Mouse (Mus musculus) neural tube, embryonic 15.5 days (tissue): ENCODE measurements at regions not wholly inside any gene's neighbourhood (a gene's known extent, or its start where the extent isn't known, plus 50 kb on each side); places are given as distances from the start of the nearest gene placed in this dataset.
A peak's percentile ranks its signal among the peaks of the same experiment; 100 is the strongest.

ENCODE experiments used
- ATAC-seq: fragments of 200-750 bp; cut with Nextera tagmentation; 2 replicates; pipeline ENCODE4 v1.8.0; 2017; ENCODE audit warnings: mild to moderate bottlenecking, moderate TSS enrichment, moderate library complexity; ENCODE audit not compliant: low FRiP score
- H3K27ac ChIP-seq: fragments of 300-500 bp; sonication (generic); replicated peaks from 2 replicates; pipeline ENCODE4 v1.5.1; 2015; ENCODE audit warnings: mild to moderate bottlenecking, inconsistent platforms
- H3K27me3 ChIP-seq: fragments of 300-500 bp; sonication (generic); replicated peaks from 2 replicates; pipeline ENCODE4 v1.6.1; 2015; ENCODE audit warnings: inconsistent platforms
- H3K36me3 ChIP-seq: fragments of 300-500 bp; sonication (generic); 2 replicates; pipeline ENCODE4 v1.6.1; 2015; ENCODE audit warnings: inconsistent platforms
- H3K4me1 ChIP-seq: fragments of 300-500 bp; sonication (generic); 2 replicates; pipeline ENCODE4 v1.6.1; 2015; ENCODE audit warnings: inconsistent platforms
- H3K4me2 ChIP-seq: fragments of 300-500 bp; sonication (generic); 2 replicates; pipeline ENCODE4 v1.6.1; 2015; ENCODE audit warnings: inconsistent platforms, mild to moderate bottlenecking, moderate library complexity
- H3K4me3 ChIP-seq: fragments of 300-500 bp; sonication (generic); replicated peaks from 2 replicates; pipeline ENCODE4 v1.5.1; 2015; ENCODE audit warnings: mild to moderate bottlenecking, inconsistent platforms
- H3K9ac ChIP-seq: fragments of 300-500 bp; sonication (generic); replicated peaks from 2 replicates; pipeline ENCODE4 v1.6.1; 2015; ENCODE audit warnings: mild to moderate bottlenecking, inconsistent platforms
- H3K9me3 ChIP-seq: fragments of 300-500 bp; sonication (generic); replicated peaks from 2 replicates; pipeline ENCODE4 v1.6.1; 2016; ENCODE audit warnings: inconsistent platforms
- WGBS: fragments of 180-500 bp; shearing (Covaris S2); methylation state at CpG from one replicate; pipeline ENCODE4 v1.1.7; 2015; ENCODE audit warnings: mixed read lengths; 5-methylcytosine and 5-hydroxymethylcytosine counted together

DNA sequence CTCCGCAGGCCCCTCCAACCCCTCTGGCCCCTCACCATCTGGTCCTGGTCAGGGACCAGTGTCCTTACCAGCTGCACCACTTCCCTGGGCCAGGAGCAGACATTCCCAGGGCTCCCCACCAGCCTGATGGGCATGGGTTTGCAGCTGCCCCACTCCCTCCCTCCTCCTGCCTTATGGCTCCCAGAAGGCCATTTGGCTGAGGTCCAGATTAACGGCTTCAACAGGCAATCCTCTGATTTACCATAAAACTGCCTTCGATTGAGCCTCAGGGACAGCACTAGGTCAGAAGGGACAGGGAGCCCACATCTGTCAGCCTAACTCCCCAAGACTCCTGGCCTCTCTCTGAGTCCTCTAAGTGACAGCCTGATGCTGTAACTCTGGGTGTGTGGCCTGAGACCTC lies 221.9 kb upstream of the Sulf2 start:
- H3K27me3 ChIP-seq = peaks cover 5% of the 10 kb centered on the region; the same call in 1 of the 2 replicates
- no peak overlapping the region for H3K27ac ChIP-seq
- H3K9ac ChIP-seq = no peak overlapping the region
- no peak for ATAC-seq
- H3K9me3 ChIP-seq = no peaks in the 10 kb centered on the region
- no peak overlapping the region for H3K4me2 ChIP-seq
- no peak overlapping the region for H3K4me3 ChIP-seq
- H3K36me3 ChIP-seq = no peaks in the 10 kb centered on the region
- WGBS = 7% methylated on average over 3 of the region's 3 CpGs
- peaks cover 22% of the 10 kb centered on the region for H3K4me1 ChIP-seq

- H3K4me1 ChIP-seq = peaks cover 22% of the 10 kb centered on the region
- H3K36me3 ChIP-seq = no peaks in the 10 kb centered on the region
- no peak overlapping the region for H3K4me3 ChIP-seq
- H3K27me3 ChIP-seq = 0 out of 2 replicates have a peak, but pooled peaks cover 1% of the 10 kb centered on the region
- no peak overlapping the region for H3K27ac ChIP-seq
- ATAC-seq = no peak
- no peak overlapping the region for H3K9ac ChIP-seq
- H3K4me2 ChIP-seq = no peak overlapping the region
- 92% methylated on average over 12 of the region's 12 CpGs for WGBS
- no peaks in the 10 kb centered on the region for H3K9me3 ChIP-seq
Measured at GRCm38 (mm10) chr2:166375639-166376038, 220.2 kb upstream of the Sulf2 start.

GRCm38 (mm10) chr2:166370776-166371175 lies 215.3 kb upstream of the Sulf2 start:
- Histone ChIP-seq H3K9me3 (no peaks in the 10 kb centered on the region), H3K4me3 (no peak overlapping the region), H3K27ac (no peak overlapping the region), H3K36me3 (no peaks in the 10 kb centered on the region), H3K9ac (no peak overlapping the region), H3K4me2 (no peak overlapping the region), H3K4me1 (no peaks in the 10 kb centered on the region), H3K27me3 (no peaks in the 10 kb centered on the region)
- no peak for ATAC-seq
- WGBS = 83% methylated on average over 6 of the region's 6 CpGs

- H3K27ac ChIP-seq = no peak overlapping the region
- no peak overlapping the region for H3K4me2 ChIP-seq
- H3K9me3 ChIP-seq = no peaks in the 10 kb centered on the region
- H3K4me3 ChIP-seq = no peak overlapping the region
- no peak overlapping the region for H3K9ac ChIP-seq
- H3K36me3 ChIP-seq = no peaks in the 10 kb centered on the region
- WGBS = 88% methylated on average over 6 of the region's 6 CpGs
- H3K4me1 ChIP-seq = peaks cover 19% of the 10 kb centered on the region
- ATAC-seq = no peak
- H3K27me3 ChIP-seq = no peaks in the 10 kb centered on the region
Measured at GRCm38 (mm10) chr2:166361645-166362044, 206.2 kb upstream of the Sulf2 start.

DNA sequence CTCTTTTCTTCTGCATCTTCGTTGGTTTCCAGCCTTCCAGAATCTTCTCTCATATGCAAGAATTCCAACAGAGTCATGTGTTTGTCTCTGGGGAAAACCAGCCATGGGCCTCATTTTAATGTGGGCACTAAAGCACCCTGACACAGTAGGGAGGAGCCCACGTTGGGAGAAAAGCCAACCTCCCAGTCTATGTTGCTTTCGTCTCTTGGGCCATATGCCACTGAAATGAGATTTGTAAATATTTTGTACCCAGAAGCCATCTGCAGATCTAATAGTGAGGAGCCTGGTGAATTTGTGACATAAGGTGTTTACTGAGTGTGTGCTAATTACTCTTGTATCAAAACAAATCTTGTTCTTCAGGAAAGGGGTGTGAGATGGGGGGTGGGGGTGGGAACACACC lies 205.3 kb upstream of the Sulf2 start:
- H3K4me3 ChIP-seq = no peak overlapping the region
- H3K36me3 ChIP-seq = no peaks in the 10 kb centered on the region
- no peak for ATAC-seq
- H3K9me3 ChIP-seq = no peaks in the 10 kb centered on the region
- peaks cover 26% of the 10 kb centered on the region for H3K4me1 ChIP-seq
- H3K27me3 ChIP-seq = no peaks in the 10 kb centered on the region
- H3K27ac ChIP-seq = no peak overlapping the region
- H3K4me2 ChIP-seq = no peak overlapping the region
- 39% methylated on average over 3 of the region's 3 CpGs for WGBS
- no peak overlapping the region for H3K9ac ChIP-seq

- H3K9me3 ChIP-seq = no peaks in the 10 kb centered on the region
- WGBS = 14% methylated on average over 13 of the region's 13 CpGs
- no peaks in the 10 kb centered on the region for H3K27me3 ChIP-seq
- H3K4me2 ChIP-seq = no peak overlapping the region
- H3K4me1 ChIP-seq = peaks cover 28% of the 10 kb centered on the region
- no peak overlapping the region for H3K4me3 ChIP-seq
- ATAC-seq = 0 out of 2 replicates have a peak, but pooled peaks have one; percentile 33
- H3K9ac ChIP-seq = no peak overlapping the region
- H3K36me3 ChIP-seq = no peaks in the 10 kb centered on the region
- H3K27ac ChIP-seq = peak overlapping the region; percentile 10; the same call in 1 of the 2 replicates
Measured at GRCm38 (mm10) chr2:166359995-166360394, 204.5 kb upstream of the Sulf2 start.

- Histone ChIP-seq H3K9ac (no peak overlapping the region), H3K9me3 (no peaks in the 10 kb centered on the region), H3K4me1 (peaks cover 39% of the 10 kb centered on the region), H3K4me2 (no peak overlapping the region), H3K36me3 (no peaks in the 10 kb centered on the region), H3K4me3 (no peak overlapping the region), H3K27ac (no peak overlapping the region), H3K27me3 (no peaks in the 10 kb centered on the region)
- ATAC-seq = no peak
- WGBS = 57% methylated on average over 7 of the region's 7 CpGs
Measured at GRCm38 (mm10) chr2:166357824-166358223, 202.4 kb upstream of the Sulf2 start.

DNA sequence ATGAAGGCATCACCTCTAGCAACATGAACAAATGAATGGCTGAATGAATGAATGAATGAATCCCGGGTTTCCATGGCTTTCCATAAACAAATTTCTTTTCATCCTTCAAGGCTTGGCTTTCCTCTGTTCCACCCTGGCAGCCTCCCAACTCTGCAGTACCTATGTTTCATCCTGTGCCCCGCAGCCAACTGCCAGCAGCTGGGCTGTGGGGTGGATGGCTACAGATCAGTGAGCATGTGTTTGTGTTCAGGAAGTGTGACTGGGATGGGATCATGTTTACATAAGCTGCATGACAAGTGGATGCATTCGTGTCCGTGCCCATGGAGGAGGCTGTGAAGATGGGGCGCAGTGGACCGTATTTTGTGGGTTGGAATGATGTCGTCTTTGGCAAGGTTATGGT lies 200.5 kb upstream of the Sulf2 start:
- no peak for ATAC-seq
- Histone ChIP-seq H3K27ac (no peak overlapping the region), H3K4me2 (no peak overlapping the region), H3K4me1 (peaks cover 35% of the 10 kb centered on the region), H3K27me3 (no peaks in the 10 kb centered on the region), H3K9ac (no peak overlapping the region), H3K4me3 (no peak overlapping the region), H3K36me3 (no peaks in the 10 kb centered on the region), H3K9me3 (no peaks in the 10 kb centered on the region)
- 55% methylated on average over 7 of the region's 7 CpGs for WGBS

DNA sequence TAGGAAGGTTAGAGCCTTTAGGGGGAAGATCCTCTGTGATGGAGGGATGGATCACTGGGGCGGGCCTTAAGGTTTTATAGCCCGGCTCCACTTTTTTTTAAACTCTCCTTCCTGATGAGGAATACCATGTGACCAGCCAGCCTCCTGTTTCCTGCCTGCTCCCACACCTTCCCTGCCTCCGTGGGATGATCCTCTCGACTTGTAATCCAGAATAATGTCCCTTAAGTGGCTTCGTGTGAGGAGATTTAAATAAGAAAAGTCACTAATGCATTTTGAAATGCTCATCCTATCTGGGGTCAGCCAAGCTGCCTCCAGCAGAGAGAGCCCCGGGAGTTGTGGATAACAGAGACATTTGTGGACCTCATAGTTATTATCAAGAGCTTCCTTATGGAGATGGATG lies 200.0 kb upstream of the Sulf2 start:
- ATAC-seq = no peak
- Histone ChIP-seq H3K27me3 (no peaks in the 10 kb centered on the region), H3K4me1 (peaks cover 31% of the 10 kb centered on the region)

DNA sequence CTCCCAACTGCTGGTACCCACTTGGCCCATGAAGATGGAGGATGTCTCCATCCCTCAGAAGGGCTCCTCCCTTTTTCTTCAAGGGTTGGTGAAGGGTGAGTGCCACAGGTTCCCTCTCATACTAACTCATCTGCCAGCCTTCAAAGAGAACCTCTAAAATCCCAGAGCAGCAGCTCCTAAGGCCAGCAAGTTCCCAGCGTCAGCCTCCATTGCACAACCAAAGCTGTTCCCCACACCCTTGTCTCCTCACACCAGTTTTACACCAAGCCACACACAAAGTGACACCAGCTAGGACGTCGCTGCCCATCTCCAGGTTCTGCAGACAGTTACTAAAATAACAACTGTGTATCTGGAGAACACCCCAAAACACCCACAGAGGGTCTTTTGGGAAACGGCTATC lies 198.9 kb upstream of the Sulf2 start:
- WGBS = 93% methylated on average over 4 of the region's 4 CpGs
- no peaks in the 10 kb centered on the region for H3K36me3 ChIP-seq
- no peak overlapping the region for H3K9ac ChIP-seq
- H3K9me3 ChIP-seq = no peaks in the 10 kb centered on the region
- 0 out of 2 replicates have a peak, but pooled peaks cover 3% of the 10 kb centered on the region for H3K27me3 ChIP-seq
- peaks cover 21% of the 10 kb centered on the region for H3K4me1 ChIP-seq
- H3K4me2 ChIP-seq = no peak overlapping the region
- no peak overlapping the region for H3K4me3 ChIP-seq
- no peak overlapping the region for H3K27ac ChIP-seq
- no peak for ATAC-seq

More for the DNA sequence above, 200.0 kb upstream of the Sulf2 start:
- 46% methylated on average over 6 of the region's 6 CpGs for WGBS
- Histone ChIP-seq H3K4me2 (no peak overlapping the region), H3K9ac (no peak overlapping the region), H3K27ac (no peak overlapping the region), H3K9me3 (no peaks in the 10 kb centered on the region), H3K36me3 (no peaks in the 10 kb centered on the region), H3K4me3 (no peak overlapping the region)

GRCm38 (mm10) chr2:166353447-166354111 lies 198.1 kb upstream of the Sulf2 start:
- Histone ChIP-seq H3K9me3 (no peaks in the 10 kb centered on the region), H3K36me3 (no peaks in the 10 kb centered on the region), H3K27ac (no peak overlapping the region), H3K9ac (no peak overlapping the region), H3K4me2 (no peak overlapping the region), H3K4me3 (no peak overlapping the region), H3K27me3 (0 out of 2 replicates have a peak, but pooled peaks cover 6% of the 10 kb centered on the region), H3K4me1 (peaks cover 28% of the 10 kb centered on the region)
- 36% methylated on average over 12 of the region's 12 CpGs for WGBS
- ATAC-seq = peak; percentile 52; the same call in 1 of the 2 replicates

DNA sequence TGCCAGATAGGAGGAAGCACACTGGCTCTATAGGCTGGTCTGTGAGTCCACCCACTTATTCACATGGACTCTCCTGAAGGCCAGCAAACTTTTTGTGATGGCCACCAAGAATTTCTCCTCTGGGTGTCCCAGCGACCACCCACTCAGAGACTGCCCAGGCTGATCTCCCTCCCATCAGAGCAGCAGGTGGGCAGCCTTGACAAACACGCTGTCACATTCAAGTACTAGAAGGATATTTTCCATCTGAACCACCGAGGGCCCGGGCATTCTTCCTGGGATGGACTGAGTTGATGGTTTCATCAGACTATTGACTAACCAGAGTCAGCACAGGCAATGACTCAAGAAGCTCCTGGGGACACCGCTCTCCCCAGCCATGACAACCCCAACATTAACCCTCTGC lies 196.5 kb upstream of the Sulf2 start:
- H3K27ac ChIP-seq = no peak overlapping the region
- peaks cover 44% of the 10 kb centered on the region for H3K4me1 ChIP-seq
- ATAC-seq = no peak
- H3K9me3 ChIP-seq = no peaks in the 10 kb centered on the region
- H3K4me2 ChIP-seq = no peak overlapping the region
- H3K9ac ChIP-seq = no peak overlapping the region
- WGBS = 90% methylated on average over 5 of the region's 5 CpGs
- H3K4me3 ChIP-seq = no peak overlapping the region
- H3K27me3 ChIP-seq = 0 out of 2 replicates have a peak, but pooled peaks cover 6% of the 10 kb centered on the region
- no peaks in the 10 kb centered on the region for H3K36me3 ChIP-seq
